Mouse (Mus musculus) natural killer cell, adult 2 months (primary cell): ENCODE measurements around the gene Pigc.

ENCODE experiments used
- DNase-seq, 2 experiments: peaks; one replicate each; pipeline ENCODE4 v3.0.0; 2022; ENCODE audit warnings: low spot score in 2 of 2

Gene Pigc

GRCm38 (mm10) chr1:161968589-161969407, at the start of gene Pigc:
Gene Pigc, plus strand, starts transcription at chr1:161969186.
- DNase-seq = peak; percentile 84 to 86

DNA sequence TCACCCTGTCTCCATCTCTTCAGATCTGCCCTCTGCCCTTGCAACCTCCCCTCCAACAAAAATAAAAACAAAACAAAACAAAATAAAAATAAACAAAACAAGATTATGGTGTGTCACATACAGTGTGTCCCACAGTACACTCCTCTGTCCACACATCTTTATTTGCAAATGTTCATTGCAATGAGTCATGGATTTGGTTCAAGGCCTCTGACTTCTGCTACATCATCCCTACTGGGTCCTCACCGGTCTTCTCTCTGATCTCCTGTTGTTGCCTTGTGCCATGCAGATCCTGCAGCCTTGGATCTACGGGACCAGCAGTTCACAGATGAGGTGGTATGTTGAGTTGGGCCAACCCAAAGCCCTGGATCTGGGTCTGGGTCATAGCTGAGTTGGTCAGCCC, 49.4 kb upstream of the Pigc start:
- DNase-seq = no peak

DNA sequence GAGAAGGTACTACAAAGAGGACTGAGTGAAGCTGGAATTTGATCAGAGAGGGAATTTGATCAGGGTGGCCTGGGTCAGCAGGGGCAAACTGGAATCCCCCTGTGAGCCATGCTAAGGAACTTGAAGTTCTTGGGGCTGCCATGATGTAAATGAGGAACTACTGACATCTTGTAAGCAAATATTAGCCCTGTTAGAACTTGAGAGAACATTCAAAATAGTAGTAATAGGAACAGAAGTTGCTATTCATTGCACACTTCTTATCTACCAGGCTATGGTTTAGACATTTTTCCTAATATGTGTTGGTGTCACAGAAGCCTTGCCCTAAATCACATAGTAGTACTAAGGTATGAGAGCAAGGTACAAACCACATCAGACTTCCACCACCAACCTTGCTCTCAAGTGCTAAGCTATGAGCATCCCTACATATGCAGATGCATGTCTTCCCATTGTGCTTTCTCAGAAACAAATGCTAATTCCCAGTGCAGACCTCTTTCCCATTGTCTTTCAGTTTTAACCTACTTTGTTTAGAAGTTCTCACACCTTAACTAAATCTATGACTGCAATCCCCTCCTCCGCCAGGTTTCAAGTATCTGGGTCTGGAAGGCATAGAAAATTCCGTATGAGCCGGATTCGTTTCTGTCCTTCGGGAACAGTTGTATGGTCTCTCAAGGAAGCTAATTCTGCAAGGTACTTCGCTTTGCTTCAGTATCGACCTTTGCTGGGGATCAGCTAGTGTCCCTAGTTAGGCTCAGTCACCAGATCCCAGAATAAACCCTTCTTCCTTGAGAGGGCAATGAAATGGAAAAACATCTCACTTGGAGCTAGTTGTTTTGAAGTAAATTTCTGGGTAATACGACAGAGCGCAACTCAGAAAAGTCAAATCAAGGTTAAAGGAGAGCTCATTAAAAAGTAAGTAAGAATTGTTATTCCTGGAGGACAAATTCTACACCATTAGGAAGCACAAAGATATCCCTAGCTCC, 48.2 kb upstream of the Pigc start:
- no peak for DNase-seq

GRCm38 (mm10) chr1:161921928-161922327, 47.1 kb upstream of the Pigc start:
- DNase-seq = peak in 1 of 2 experiments; percentile 15

- no peak for DNase-seq
Measured at GRCm38 (mm10) chr1:161924321-161924720, 44.7 kb upstream of the Pigc start.

DNA sequence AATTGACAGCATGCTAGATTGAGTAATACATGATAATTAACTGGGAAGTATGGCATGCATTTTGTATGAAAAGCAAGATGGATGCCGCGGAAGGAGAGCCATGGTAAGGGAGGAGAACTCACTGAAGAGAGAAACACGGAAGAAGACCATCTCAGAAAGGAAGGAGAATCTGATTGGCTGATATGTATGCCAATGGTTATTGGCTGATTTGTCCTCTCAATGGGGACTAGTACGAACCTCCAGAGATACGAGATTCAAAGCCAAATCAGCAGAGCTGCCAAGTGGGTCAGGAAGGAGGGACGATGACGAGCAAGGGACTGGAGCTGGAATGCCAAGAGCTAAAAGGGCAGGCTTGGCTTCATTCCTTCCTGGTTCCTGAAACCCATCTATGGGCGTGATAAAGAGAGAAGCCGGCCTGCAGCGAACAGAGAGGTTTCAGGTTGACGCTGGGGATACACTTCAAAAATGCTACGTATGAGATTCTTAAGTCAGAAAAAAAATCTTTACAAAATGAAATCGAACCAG, 43.6 kb upstream of the Pigc start:
- no peak for DNase-seq

DNA sequence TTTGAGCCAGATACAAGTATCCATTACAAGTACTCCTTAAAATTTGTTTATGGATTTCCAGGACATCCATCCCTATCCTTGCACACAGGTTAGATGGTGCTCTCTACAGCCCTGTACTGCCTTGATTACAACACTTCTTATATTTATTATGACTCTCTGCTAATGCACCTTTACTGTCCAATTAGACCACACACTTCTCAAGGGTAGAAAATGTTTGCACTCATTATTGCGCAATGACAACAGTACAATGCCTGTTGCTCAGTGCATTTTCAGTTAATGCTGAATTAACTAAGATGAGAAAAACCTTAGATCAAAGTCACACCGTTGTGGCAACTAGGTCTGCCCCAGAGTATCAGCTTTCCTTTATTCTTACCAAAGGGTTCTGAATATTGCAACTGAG, 41.0 kb upstream of the Pigc start:
- DNase-seq = no peak

- no peak for DNase-seq
Measured at GRCm38 (mm10) chr1:161931313-161931712, 37.7 kb upstream of the Pigc start.

GRCm38 (mm10) chr1:161931817-161932216, 37.2 kb upstream of the Pigc start:
- DNase-seq = no peak

DNA sequence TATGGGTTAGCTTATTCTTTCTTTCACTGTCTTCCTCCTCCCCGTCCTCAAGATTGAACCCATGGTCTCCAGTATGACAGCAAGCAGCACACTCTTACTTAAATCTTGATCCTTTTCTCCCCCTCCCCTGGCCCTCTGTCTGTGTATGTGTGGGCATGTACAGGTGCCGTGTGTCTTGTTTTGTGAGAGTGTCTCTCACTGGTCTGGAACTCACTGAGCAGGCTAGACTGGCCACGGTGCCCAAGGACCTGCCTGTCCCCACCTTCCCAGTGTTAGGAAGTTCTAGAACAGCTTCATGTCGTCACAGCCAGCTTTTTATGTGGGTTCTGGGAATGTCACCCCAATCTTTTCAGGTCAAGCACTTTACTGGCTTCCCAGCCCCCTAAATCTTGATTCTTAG, 36.7 kb upstream of the Pigc start:
- DNase-seq = no peak

GRCm38 (mm10) chr1:161942082-161942481, 26.9 kb upstream of the Pigc start:
- DNase-seq = no peak

DNA sequence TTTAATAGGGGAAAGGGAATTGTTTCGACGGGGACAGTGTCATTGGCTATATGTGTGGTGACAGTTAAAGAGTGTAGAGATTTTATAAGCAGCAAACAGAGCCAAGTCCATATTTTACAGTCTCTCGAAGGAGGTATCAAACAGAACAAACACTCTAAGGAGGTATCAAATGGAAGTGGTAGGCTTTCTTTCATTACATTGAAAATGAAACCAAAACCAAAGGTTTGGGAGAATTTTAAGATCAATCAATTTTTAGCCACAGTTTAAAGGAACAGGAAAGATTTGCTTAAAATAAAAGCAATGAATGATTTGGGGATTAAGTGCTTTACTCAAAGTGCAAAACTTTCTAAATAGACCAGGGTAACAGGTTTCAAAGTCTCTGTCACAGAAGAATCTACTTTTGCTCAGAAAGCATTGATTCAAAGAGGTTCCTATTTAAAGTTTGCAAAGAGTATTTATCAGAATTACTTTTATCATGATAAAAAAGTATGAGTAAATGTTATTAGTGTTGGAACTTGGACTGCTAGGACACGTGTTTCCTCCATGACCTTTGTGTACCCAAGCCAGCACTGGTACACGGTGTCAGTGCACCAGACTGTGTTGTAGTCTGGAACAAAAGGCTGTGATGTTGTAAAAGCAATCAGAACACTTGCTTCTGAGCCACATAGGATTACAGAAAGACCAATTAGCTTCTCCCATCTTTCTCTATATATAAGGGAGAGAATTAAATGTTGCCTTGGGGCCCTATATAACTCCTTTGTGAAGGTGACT, 17.8 kb upstream of the Pigc start:
- no peak for DNase-seq

- no peak for DNase-seq
Measured at GRCm38 (mm10) chr1:161952599-161952998, 16.4 kb upstream of the Pigc start.

DNA sequence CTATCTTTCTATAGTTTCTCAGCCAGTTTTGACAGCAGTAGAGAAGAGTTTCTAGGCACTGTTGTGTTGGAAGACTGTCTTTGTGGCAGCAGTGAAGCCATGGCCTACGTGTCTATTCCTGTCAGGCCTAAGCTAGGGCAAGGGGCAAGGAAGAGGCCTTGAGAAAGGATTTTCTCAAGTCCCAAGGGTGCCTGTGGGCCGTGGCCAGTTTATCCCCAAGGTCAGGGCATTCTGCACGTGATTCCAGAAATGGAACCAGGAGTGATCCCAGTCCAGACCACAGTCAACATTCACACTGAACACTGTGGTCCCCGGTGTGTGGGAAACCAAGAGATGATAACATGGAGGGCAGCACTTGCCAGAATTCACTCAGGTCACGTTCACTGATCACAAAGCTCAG, 13.1 kb upstream of the Pigc start:
- no peak for DNase-seq

GRCm38 (mm10) chr1:161957964-161958950, 10.7 kb upstream of the Pigc start:
- no peak for DNase-seq

DNA sequence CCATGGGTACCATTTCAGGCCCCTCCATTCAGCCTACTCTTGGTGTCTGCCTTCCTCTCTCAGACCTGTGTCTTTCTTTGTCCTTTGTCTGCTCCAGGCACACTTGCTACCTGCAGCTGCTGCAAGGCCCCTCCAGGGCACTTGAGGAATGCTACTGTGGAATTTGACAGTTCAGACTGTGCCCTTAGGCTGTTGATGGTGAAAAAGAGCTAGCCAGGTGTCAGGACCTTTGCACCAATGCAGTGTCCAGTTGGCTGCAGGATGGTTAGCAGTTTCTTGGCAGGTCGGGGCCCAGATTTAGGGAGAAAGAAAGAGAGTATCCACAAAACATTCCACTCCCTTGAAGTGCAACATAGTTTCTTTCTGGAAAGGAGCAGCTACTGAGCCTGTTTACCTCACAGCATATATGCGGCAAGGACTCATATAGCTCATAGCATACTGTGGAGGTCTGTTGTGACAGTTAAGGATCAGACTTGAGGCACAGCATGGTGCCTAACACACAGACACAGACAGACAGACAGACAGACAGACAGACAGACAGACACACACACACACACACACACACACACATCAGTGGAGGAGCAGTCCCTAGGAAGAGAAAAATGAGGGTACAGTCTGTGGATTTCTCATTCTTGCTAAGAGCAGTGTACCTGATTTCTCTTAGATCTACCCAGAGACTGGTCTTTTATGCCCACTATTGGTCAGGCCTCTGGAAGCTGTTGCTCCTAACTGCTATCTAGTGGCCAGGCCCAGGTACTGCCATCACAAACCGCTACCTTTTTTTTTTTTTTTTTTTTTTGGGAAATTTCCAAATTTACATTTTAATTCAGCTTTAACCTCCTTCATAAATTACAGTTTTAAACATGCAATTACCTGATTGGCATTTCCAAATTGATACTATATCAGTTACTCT, 6.3 kb upstream of the Pigc start:
- peak in 1 of 2 experiments; percentile 26 for DNase-seq

DNA sequence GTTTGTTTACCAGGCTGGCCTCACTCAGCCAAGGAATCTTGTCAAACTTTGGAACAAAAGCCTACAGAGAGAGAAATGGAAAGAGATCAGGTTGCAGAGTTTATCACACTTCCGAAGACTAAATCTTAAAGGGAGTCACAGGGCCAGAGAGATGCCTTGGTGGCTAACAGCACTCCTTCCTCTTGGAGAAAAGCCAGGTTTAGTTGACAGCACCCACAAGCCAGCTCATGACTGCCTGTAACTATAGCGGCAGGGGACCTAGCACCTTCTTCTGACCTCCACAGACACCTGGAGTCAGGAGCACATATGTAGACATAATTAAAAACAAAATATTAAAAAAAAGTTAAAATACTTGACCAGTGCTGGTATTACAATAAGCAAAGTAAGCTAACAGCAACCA, 1.1 kb upstream of the Pigc start:
- DNase-seq = no peak

DNA sequence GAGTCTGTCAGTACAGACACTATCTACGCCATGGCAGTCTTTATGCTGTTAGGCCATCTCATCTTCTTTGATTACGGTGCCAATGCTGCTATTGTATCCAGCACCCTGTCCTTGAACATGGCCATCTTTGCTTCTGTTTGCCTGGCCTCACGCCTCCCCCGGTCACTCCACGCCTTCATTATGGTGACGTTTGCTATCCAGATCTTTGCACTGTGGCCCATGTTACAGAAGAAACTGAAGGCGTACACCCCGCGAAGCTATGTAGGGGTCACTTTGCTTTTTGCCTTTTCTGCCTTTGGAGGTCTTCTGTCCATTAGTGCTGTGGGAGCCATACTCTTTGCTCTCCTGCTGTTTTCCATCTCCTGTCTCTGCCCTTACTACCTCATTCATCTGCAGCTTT, 1.9 kb downstream of the Pigc start:
- DNase-seq = no peak

DNA sequence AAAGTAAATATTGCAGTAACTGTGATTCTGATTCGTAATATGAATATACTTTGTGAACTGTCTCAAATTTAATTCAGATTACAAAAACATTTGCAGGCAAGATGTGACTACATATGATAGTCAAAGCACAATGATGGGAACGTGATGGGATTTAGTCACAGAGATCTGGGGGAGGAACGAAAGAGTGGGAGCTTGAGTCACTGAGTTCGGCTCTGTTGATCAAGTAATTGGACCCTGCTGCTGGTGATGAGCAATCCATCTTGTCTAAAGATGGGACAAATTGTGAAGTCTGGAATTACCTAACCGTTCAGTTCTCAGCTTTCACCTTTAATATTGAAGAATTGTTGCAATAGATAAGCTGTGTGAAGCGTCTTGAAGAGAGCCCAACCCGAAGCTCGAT, 3.2 kb downstream of the Pigc start:
- no peak for DNase-seq
